Mouse (Mus musculus): ENCODE results near the gene Asna1. TPM values are rescaled to one million over a fixed set of nuclear protein-coding genes. Genes with fewer than 3 reads are reported as not detected.

The Asna1 gene
- polyA plus RNA-seq, 1 experiment from 2014 or later, result 95.9 TPM

DNA sequence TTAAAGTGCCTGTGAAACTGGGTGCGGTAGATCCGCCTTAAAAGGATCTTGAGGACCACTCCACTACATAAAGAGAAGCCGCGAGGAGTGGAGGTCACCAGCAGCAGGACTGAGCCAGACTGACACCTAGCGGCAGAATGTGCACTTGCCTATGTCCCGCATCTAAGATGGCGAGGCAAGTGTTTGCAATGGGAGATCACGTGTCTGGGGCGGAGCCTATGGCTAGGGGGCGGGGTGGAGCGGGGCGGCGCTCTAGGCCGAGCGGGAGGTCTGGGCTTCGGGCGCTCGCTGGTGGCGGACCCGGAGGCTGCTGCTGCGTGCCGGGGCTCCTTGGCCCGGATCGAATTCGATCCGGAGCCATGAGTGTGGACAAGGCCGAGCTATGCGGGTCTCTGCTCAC lies 34.7 kb downstream of the Asna1 start, which contains the start of gene Hook2:
Hook2 (plus strand) TSS at position 255 of the 400 bp plus-strand sequence.
- under 1% methylated on average over 28 of the region's 28 CpGs for WGBS
- DNase-seq (ENCODE audit: low spot score), result peak; percentile 99
- no peaks in the 10 kb centered on the region for H3K9me3 ChIP-seq (ENCODE audit: control insufficient read depth, low read length)
- peak; percentile 88 for ATAC-seq (replicated peaks; ENCODE audit: low FRiP score, low TSS enrichment, low read depth)
- no peaks in the 10 kb centered on the region for H3K36me3 ChIP-seq (ENCODE audit: control insufficient read depth, insufficient read depth, low read length)
- peak within 1 kb of the TSS; percentile 60 for H3K4me3 ChIP-seq (ENCODE audit: low read depth, low read length)
- 0 out of 2 replicates have a peak, but pooled peaks cover 11% of the 10 kb centered on the region for H3K27me3 ChIP-seq (replicated peaks; ENCODE audit: control insufficient read depth, insufficient read depth, low read length)
- peak within 1 kb of the TSS; percentile 94 for H3K4me2 ChIP-seq (ENCODE audit: low read length)
- peak within 1 kb of the TSS; percentile 69 for H3K9ac ChIP-seq (ENCODE audit: low read length)
- H3K27ac ChIP-seq (ENCODE audit: low read depth), result peak within 1 kb of the TSS; percentile 86
- peaks cover 7% of the 10 kb centered on the region; the same call in 1 of the 2 replicates for H3K4me1 ChIP-seq (replicated peaks; ENCODE audit: control insufficient read depth, insufficient read depth, low read length)

DNA sequence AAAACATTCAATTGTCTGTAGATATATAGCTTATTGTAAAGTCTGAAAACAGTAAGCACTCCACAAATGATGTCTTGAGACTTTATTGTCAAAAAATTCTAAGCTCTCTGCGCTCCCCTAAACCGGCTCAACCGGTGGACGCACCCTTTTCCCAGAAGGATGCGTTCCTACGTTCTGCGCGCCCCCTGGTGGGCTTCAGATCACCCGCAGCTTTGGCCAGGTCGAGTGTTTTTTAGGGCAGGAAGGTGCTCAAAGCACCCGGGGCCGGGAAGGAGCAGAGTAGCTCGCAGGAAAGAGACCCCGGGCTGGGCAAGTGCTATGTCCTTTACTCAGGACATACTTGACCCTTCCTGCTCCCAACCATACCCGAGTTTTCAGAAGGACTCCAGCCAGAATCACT lies 35.3 kb downstream of the Asna1 start:
- Histone ChIP-seq H3K4me1 (replicated peaks; ENCODE audit: control insufficient read depth, insufficient read depth, low read length) (peaks cover 12% of the 10 kb centered on the region), H3K4me3 (ENCODE audit: low read depth, low read length) (peak overlapping the region; percentile 60), H3K36me3 (ENCODE audit: control insufficient read depth, insufficient read depth, low read length) (no peaks in the 10 kb centered on the region), H3K9ac (ENCODE audit: low read length) (peak overlapping the region; percentile 69), H3K27ac (ENCODE audit: low read depth) (peak overlapping the region; percentile 86), H3K27me3 (replicated peaks; ENCODE audit: control insufficient read depth, insufficient read depth, low read length) (0 out of 2 replicates have a peak, but pooled peaks cover 11% of the 10 kb centered on the region), H3K4me2 (ENCODE audit: low read length) (peak overlapping the region; percentile 94), H3K9me3 (ENCODE audit: control insufficient read depth, low read length) (no peaks in the 10 kb centered on the region)
- under 1% methylated on average over 15 of the region's 15 CpGs for WGBS
- DNase-seq (ENCODE audit: low spot score), result peak; percentile 97
- ATAC-seq (replicated peaks; ENCODE audit: low FRiP score, low TSS enrichment, low read depth), result peak; percentile 63

DNA sequence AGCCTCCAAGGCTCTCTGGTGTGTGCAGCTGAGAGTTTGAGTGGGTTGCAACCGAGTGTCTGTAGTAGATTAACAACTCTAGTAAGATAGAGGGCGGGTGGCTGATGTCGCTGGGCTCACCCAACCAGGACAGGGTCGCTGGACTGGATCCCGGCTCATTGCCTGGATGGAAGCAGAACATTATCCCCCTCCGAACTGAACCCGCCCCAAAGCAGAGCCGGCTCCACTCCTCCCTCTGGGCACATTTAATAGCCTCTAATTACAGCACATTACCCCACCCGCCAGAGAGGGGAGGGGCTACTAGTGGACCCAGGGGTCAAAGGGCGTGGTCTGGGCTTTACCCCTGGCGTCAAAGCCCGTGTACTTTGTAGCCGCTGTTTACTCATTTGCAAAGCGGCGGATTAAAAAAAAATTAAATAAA lies 35.8 kb downstream of the Asna1 start:
- Histone ChIP-seq H3K27me3 (replicated peaks; ENCODE audit: control insufficient read depth, insufficient read depth, low read length) (0 out of 2 replicates have a peak, but pooled peaks cover 11% of the 10 kb centered on the region), H3K9ac (ENCODE audit: low read length) (no peak overlapping the region), H3K4me3 (ENCODE audit: low read depth, low read length) (peak overlapping the region; percentile 6; the same call in 1 of the 2 replicates), H3K27ac (ENCODE audit: low read depth) (peak overlapping the region; percentile 86), H3K4me2 (ENCODE audit: low read length) (peak overlapping the region; percentile 94), H3K36me3 (ENCODE audit: control insufficient read depth, insufficient read depth, low read length) (no peaks in the 10 kb centered on the region), H3K9me3 (ENCODE audit: control insufficient read depth, low read length) (no peaks in the 10 kb centered on the region), H3K4me1 (replicated peaks; ENCODE audit: control insufficient read depth, insufficient read depth, low read length) (peaks cover 17% of the 10 kb centered on the region)
- WGBS, result 7% methylated on average over 15 of the region's 15 CpGs
- DNase-seq (ENCODE audit: low spot score) (no peak), ATAC-seq (replicated peaks; ENCODE audit: low FRiP score, low TSS enrichment, low read depth) (no peak)

DNA sequence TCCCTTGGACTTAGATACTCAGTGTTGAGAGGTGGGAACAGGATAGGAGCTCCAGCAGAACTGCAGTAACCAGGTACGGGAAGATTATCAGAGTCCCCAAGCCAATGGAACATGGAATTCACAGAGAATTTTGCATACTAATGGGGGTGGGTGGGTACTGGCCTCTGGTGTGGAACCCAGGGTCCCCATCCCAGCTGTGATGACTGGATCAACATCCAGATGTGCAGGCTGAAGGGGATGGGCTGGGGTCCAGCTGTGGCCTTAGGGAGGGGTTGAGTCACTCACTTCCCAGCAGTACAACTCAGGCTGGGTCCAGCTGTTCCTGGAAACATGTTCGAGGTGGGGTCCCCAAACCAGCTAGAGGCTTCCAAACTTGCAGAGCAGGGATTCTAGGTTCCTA lies 37.2 kb downstream of the Asna1 start:
- Histone ChIP-seq H3K4me3 (ENCODE audit: low read depth, low read length) (no peak overlapping the region), H3K4me1 (replicated peaks; ENCODE audit: control insufficient read depth, insufficient read depth, low read length) (peaks cover 19% of the 10 kb centered on the region), H3K9ac (ENCODE audit: low read length) (no peak overlapping the region), H3K4me2 (ENCODE audit: low read length) (no peak overlapping the region), H3K27me3 (replicated peaks; ENCODE audit: control insufficient read depth, insufficient read depth, low read length) (0 out of 2 replicates have a peak, but pooled peaks cover 11% of the 10 kb centered on the region), H3K36me3 (ENCODE audit: control insufficient read depth, insufficient read depth, low read length) (no peaks in the 10 kb centered on the region), H3K9me3 (ENCODE audit: control insufficient read depth, low read length) (no peaks in the 10 kb centered on the region), H3K27ac (ENCODE audit: low read depth) (no peak overlapping the region)
- ATAC-seq (replicated peaks; ENCODE audit: low FRiP score, low TSS enrichment, low read depth) (no peak), DNase-seq (ENCODE audit: low spot score) (no peak)
- WGBS, result 64% methylated on average over 2 of the region's 2 CpGs

DNA sequence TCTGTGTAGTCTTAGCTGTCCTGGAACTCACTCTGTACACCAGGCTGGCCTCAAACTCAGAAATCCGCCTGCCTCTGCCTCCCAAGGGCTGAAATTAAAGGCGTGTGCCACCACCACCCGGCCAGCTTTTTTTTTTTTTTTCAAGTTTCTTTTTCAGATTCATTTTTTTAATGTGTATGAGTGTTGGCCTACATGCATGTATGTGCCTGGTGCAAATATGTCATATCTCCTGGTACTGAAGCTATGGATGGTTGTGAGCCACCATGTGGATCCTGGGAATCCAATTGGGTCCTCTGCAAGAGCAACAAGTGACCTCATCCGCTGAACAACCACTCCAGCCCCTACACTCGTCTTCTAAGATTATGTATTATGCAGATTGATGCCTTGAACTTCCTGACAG lies 37.7 kb downstream of the Asna1 start:
- H3K36me3 ChIP-seq (ENCODE audit: control insufficient read depth, insufficient read depth, low read length), result no peaks in the 10 kb centered on the region
- H3K9ac ChIP-seq (ENCODE audit: low read length), result no peak overlapping the region
- peaks cover 19% of the 10 kb centered on the region for H3K4me1 ChIP-seq (replicated peaks; ENCODE audit: control insufficient read depth, insufficient read depth, low read length)
- H3K27me3 ChIP-seq (replicated peaks; ENCODE audit: control insufficient read depth, insufficient read depth, low read length), result 0 out of 2 replicates have a peak, but pooled peaks cover 11% of the 10 kb centered on the region
- ATAC-seq (replicated peaks; ENCODE audit: low FRiP score, low TSS enrichment, low read depth) (no peak), DNase-seq (ENCODE audit: low spot score) (no peak)
- WGBS, result 87% methylated on average over 5 of the region's 5 CpGs
- H3K27ac ChIP-seq (ENCODE audit: low read depth), result no peak overlapping the region
- H3K4me3 ChIP-seq (ENCODE audit: low read depth, low read length), result no peak overlapping the region
- no peaks in the 10 kb centered on the region for H3K9me3 ChIP-seq (ENCODE audit: control insufficient read depth, low read length)
- no peak overlapping the region for H3K4me2 ChIP-seq (ENCODE audit: low read length)

DNA sequence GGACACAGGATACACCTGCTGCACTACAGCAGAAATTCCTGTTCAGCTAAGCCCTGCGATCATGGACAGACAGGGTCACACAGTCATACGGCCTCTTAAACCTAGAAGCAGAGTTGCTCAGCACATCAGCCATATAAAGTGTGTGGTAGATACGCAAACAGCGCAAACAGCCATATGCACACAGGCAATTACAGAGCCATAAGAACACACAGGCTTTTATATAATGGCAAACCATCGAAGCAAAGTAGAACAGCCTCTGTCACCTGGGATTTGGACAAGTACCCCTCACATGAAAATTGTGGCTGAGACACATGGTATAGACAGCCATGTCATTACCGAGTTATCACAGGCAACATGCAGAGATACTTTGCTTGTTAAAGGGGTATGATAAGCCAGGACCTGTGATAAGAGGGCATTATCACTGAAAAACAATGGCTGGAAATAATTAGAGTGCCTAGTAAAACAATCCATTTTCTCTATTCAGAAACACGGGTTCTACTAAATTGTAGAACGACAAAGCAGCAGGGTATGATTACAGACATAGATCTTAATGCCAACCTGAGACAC lies 38.6 kb downstream of the Asna1 start:
- Histone ChIP-seq H3K36me3 (ENCODE audit: control insufficient read depth, insufficient read depth, low read length) (no peaks in the 10 kb centered on the region), H3K9ac (ENCODE audit: low read length) (no peak overlapping the region; the same call in 1 of the 2 replicates), H3K4me1 (replicated peaks; ENCODE audit: control insufficient read depth, insufficient read depth, low read length) (peaks cover 28% of the 10 kb centered on the region), H3K9me3 (ENCODE audit: control insufficient read depth, low read length) (no peaks in the 10 kb centered on the region), H3K4me3 (ENCODE audit: low read depth, low read length) (peak overlapping the region; percentile 48), H3K27me3 (replicated peaks; ENCODE audit: control insufficient read depth, insufficient read depth, low read length) (0 out of 2 replicates have a peak, but pooled peaks cover 11% of the 10 kb centered on the region), H3K4me2 (ENCODE audit: low read length) (peak overlapping the region; percentile 98), H3K27ac (ENCODE audit: low read depth) (peak overlapping the region; percentile 85)
- 32% methylated on average over 8 of the region's 8 CpGs for WGBS
- ATAC-seq (replicated peaks; ENCODE audit: low FRiP score, low TSS enrichment, low read depth), result no peak
- DNase-seq (ENCODE audit: low spot score), result peak; percentile 69

DNA sequence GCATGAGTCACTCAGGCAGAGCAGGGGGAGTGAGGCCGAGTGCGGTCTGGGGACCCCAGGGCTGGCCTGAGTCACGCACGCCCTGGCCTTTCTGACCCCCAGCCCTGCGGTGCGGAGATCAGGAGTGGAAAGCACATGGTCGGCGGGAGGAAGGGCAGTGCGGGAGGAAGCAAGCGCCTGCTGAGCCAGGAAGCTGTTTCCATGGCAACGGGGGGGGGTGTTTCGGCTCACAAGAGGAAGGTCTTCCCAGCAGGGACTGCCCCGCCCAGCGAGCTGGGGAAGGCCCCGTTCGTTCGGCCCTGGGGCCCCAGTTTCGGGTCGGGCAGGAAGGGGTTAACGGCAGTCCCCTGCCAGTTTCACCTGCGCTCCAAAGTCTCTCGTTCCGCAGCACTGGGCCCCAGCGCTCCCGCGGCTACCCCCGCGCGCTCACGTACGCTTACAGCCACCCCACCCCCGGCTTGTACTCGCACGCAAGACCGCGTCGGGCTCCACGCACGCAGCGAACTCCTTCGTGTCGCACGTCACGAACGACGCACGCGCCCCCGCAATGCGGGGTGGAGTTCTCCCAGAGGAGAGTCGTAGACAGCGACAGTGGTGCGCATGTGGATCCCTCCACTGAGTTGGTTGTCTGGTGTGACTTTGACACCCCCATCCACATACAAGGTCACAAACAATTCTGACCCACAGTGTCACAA lies 39.2 kb downstream of the Asna1 start:
- peak overlapping the region; percentile 98 for H3K4me2 ChIP-seq (ENCODE audit: low read length)
- H3K36me3 ChIP-seq (ENCODE audit: control insufficient read depth, insufficient read depth, low read length), result no peaks in the 10 kb centered on the region
- WGBS, result under 1% methylated on average over 53 of the region's 53 CpGs
- H3K9me3 ChIP-seq (ENCODE audit: control insufficient read depth, low read length), result no peaks in the 10 kb centered on the region
- peak; percentile 89 for DNase-seq (ENCODE audit: low spot score)
- H3K27ac ChIP-seq (ENCODE audit: low read depth), result peak overlapping the region; percentile 85
- peaks cover 34% of the 10 kb centered on the region for H3K4me1 ChIP-seq (replicated peaks; ENCODE audit: control insufficient read depth, insufficient read depth, low read length)
- H3K9ac ChIP-seq (ENCODE audit: low read length), result peak overlapping the region; percentile 59
- 0 out of 2 replicates have a peak, but pooled peaks cover 11% of the 10 kb centered on the region for H3K27me3 ChIP-seq (replicated peaks; ENCODE audit: control insufficient read depth, insufficient read depth, low read length)
- peak overlapping the region; percentile 48 for H3K4me3 ChIP-seq (ENCODE audit: low read depth, low read length)
- peak; percentile 42 for ATAC-seq (replicated peaks; ENCODE audit: low FRiP score, low TSS enrichment, low read depth)

DNA sequence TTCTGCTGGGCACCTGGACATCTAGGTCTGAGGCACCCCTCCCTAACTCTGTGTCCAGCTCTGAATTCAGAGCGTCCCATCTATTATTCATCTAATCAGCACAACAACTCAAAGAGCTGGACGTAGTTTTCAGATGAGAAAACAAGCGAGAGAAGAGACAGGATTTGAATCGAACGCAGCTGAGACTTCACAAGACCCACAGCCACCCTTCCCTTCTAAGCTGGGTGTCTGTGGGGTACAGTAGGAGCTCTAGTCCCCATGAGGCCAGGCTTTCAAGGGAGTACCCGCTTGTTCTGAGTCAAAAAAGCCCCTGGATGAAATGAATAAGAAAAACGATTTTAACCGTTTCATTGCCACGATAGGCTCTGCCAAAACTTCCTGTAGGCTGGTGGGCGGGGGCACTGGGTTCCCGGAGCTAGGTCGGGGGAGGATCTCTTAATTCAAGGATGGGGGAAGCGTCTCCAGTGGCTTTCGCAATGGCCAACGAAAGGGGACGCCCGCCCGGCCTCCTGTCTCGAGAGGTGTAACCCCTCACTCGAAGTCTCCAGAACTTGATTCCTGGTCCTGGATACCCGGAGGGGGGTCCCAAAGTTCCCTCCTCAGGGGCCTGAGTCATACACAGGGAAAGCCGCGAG lies 39.9 kb downstream of the Asna1 start:
- Histone ChIP-seq H3K9ac (ENCODE audit: low read length) (peak overlapping the region; percentile 59), H3K4me2 (ENCODE audit: low read length) (peak overlapping the region; percentile 98), H3K36me3 (ENCODE audit: control insufficient read depth, insufficient read depth, low read length) (no peaks in the 10 kb centered on the region), H3K9me3 (ENCODE audit: control insufficient read depth, low read length) (no peaks in the 10 kb centered on the region), H3K27ac (ENCODE audit: low read depth) (peak overlapping the region; percentile 85), H3K27me3 (replicated peaks; ENCODE audit: control insufficient read depth, insufficient read depth, low read length) (0 out of 2 replicates have a peak, but pooled peaks cover 11% of the 10 kb centered on the region), H3K4me3 (ENCODE audit: low read depth, low read length) (peak overlapping the region; percentile 48), H3K4me1 (replicated peaks; ENCODE audit: control insufficient read depth, insufficient read depth, low read length) (peaks cover 41% of the 10 kb centered on the region)
- ATAC-seq (replicated peaks; ENCODE audit: low FRiP score, low TSS enrichment, low read depth), result no peak
- 2% methylated on average over 23 of the region's 23 CpGs for WGBS
- no peak for DNase-seq (ENCODE audit: low spot score)

Data from intestine, embryonic 14.5 days (tissue).